Mouse (Mus musculus) hindbrain, embryonic 12.5 days (tissue): ENCODE measurements around the gene Grm7. TPM values are rescaled to one million over a fixed set of nuclear protein-coding genes. Genes with fewer than 3 reads are reported as not detected.

ENCODE experiments used
- ATAC-seq: fragments of 200-750 bp; cut with Nextera tagmentation; 2 replicates; pipeline ENCODE4 v1.8.0; 2017; ENCODE audit warnings: moderate TSS enrichment; ENCODE audit not compliant: low FRiP score
- H3K27ac ChIP-seq: fragments of 300-500 bp; sonication (generic); 2 replicates; pipeline ENCODE4 v1.5.1; 2016; ENCODE audit warnings: mild to moderate bottlenecking
- H3K27me3 ChIP-seq: fragments of 300-500 bp; sonication (generic); 2 replicates; pipeline ENCODE4 v1.6.1; 2016; ENCODE audit warnings: mild to moderate bottlenecking
- H3K36me3 ChIP-seq: fragments of 300-500 bp; sonication (generic); 2 replicates; pipeline ENCODE4 v1.6.1; 2016; ENCODE audit warnings: mild to moderate bottlenecking
- H3K4me1 ChIP-seq: fragments of 300-500 bp; sonication (generic); 2 replicates; pipeline ENCODE4 v1.6.1; 2016
- H3K4me2 ChIP-seq: fragments of 300-500 bp; sonication (generic); replicated peaks from 2 replicates; pipeline ENCODE4 v1.6.1; 2016; ENCODE audit warnings: mild to moderate bottlenecking
- H3K4me3 ChIP-seq: fragments of 300-500 bp; sonication (generic); 2 replicates; pipeline ENCODE4 v1.5.1; 2016; ENCODE audit warnings: mild to moderate bottlenecking
- H3K9ac ChIP-seq: fragments of 300-500 bp; sonication (generic); 2 replicates; pipeline ENCODE4 v1.6.1; 2016; ENCODE audit warnings: mild to moderate bottlenecking, moderate library complexity
- H3K9me3 ChIP-seq: fragments of 300-500 bp; sonication (generic); replicated peaks from 2 replicates; pipeline ENCODE4 v1.6.1; 2016; ENCODE audit warnings: mild to moderate bottlenecking
- WGBS: fragments of 180-500 bp; shearing (Covaris S2); methylation state at CpG from one replicate; pipeline ENCODE4 v1.1.7; 2016; 5-methylcytosine and 5-hydroxymethylcytosine counted together
- polyA plus RNA-seq: library from polyadenylated mRNA; unstranded; fragments of >200 nt; fragmentation: Nextera tagmentation; extraction: Ambion mirVana; gene quantifications from 2 replicates; pipeline ENCODE4 v1.2.1, GENCODE M21; 2016

Grm7 gene
- polyA plus RNA-seq, 1 experiment from 2014 or later = 5.2 TPM

DNA sequence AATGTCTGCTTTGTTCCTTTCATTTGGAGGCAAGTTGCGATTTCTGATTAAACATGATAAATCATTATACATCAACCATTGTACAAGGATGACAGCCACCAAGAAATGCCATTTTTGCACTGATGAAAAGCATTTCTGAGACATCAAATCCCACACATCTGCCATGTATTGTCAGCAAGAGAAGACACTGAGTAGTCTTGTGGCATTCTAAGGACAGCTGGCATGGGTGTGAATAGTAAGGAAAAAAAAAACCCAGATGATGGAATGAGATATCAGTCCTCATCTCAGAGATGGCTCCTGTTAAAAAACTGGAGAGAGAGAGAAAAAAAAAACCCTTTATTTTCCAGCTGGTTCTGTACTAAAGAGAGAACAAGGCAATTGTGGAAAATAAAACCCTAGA is 875.8 kb downstream of the Grm7 start:
- no peak for ATAC-seq
- 83% methylated on average over 1 of the region's 1 CpGs for WGBS
- no peaks in the 10 kb centered on the region for H3K36me3 ChIP-seq
- no peaks in the 10 kb centered on the region for H3K27me3 ChIP-seq
- no peak overlapping the region for H3K27ac ChIP-seq
- H3K9me3 ChIP-seq = no peaks in the 10 kb centered on the region
- H3K9ac ChIP-seq = no peak overlapping the region
- H3K4me2 ChIP-seq = no peak overlapping the region
- H3K4me3 ChIP-seq = no peak overlapping the region
- no peaks in the 10 kb centered on the region for H3K4me1 ChIP-seq

DNA sequence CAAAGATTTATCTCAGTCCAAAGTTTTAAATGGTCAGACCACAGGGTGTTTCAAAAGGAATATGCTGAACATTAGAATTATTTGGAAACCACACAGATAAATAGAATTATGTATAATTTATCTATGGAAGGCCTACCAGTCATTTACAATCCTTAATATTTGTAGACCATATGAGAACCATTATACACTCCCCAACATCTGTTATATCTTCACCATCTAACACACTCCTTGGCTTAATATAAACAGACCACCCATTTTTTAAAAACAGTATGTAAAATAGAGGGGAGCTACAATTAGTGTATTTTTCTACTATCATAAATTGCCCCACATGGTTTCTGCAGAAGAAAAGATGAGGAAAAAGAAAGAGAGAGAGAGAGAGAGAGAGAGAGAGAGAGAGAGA is 876.7 kb downstream of the Grm7 start:
- no peaks in the 10 kb centered on the region for H3K36me3 ChIP-seq
- no peaks in the 10 kb centered on the region for H3K27me3 ChIP-seq
- H3K4me3 ChIP-seq = no peak overlapping the region
- H3K4me1 ChIP-seq = no peaks in the 10 kb centered on the region
- H3K9me3 ChIP-seq = no peaks in the 10 kb centered on the region
- H3K27ac ChIP-seq = no peak overlapping the region
- no peak for ATAC-seq
- H3K4me2 ChIP-seq = no peak overlapping the region
- no peak overlapping the region for H3K9ac ChIP-seq

DNA sequence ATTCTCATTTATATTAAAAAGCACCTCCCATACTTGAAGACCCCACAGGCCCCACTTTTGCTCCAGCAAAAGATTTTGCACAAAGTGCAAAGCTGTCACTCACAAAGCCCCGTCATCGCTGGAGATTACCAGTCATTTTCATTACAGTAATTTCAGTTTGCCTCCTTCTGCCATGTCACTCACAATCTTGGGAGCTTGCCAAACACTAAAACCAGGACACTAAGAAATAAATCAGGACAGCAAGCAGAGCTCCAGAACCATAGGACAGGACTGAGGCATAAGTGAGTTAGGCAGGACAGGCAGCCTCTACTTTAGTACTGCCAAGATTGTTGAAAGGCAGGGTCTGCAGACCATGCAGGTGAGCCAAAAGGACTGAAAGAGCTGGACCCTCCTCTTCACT is 884.6 kb downstream of the Grm7 start:
- no peaks in the 10 kb centered on the region for H3K27me3 ChIP-seq
- no peak overlapping the region for H3K4me2 ChIP-seq
- no peak overlapping the region for H3K4me3 ChIP-seq
- H3K9ac ChIP-seq = no peak overlapping the region
- H3K36me3 ChIP-seq = no peaks in the 10 kb centered on the region
- no peaks in the 10 kb centered on the region for H3K9me3 ChIP-seq
- no peaks in the 10 kb centered on the region for H3K4me1 ChIP-seq
- no peak for ATAC-seq
- H3K27ac ChIP-seq = no peak overlapping the region
- 82% methylated on average over 2 of the region's 2 CpGs for WGBS

DNA sequence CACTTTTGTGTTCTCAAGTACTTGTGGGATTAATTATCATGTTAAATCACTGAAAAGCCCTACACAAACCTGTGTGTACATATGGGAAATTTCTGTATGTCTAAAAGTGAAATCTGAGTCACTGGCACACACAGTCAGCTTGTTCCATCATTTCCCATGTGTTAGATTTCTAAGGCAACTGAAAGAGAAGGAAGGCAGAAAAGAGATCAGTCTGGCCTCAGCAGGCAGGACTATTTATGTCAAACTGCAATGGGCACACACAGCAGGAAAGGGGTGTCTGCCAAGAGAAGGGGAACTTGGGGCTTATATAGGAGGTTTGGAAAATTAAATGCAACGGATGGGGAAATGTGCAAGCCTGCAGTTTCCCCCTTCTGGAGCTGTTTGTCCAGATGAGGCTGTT is 913.2 kb downstream of the Grm7 start:
- no peak overlapping the region for H3K9ac ChIP-seq
- no peak overlapping the region for H3K4me2 ChIP-seq
- no peaks in the 10 kb centered on the region for H3K4me1 ChIP-seq
- H3K9me3 ChIP-seq = no peaks in the 10 kb centered on the region
- no peak overlapping the region for H3K27ac ChIP-seq
- no peaks in the 10 kb centered on the region for H3K27me3 ChIP-seq
- 84% methylated on average over 1 of the region's 1 CpGs for WGBS
- no peak overlapping the region for H3K4me3 ChIP-seq
- ATAC-seq = no peak
- H3K36me3 ChIP-seq = no peaks in the 10 kb centered on the region

DNA sequence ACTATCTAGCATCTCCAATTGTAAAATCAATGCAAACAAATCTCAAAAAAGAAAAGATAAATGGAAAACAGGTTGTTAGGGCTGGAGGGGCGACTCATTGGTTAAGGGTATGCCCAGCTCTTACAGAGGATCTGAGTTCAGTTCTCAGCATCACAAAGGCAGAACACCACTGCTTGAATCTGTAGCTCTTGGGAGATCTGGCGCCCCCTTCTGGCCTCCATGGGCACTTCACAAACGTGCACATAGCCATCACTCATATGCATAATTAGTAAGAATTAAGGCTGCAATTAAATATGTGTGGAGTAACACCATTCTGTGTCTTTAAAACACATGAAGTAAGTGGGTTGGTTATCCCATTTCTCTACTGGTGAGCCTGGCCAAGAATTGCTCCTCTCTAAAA is 914.1 kb downstream of the Grm7 start:
- H3K9ac ChIP-seq = no peak overlapping the region
- H3K4me3 ChIP-seq = no peak overlapping the region
- no peaks in the 10 kb centered on the region for H3K36me3 ChIP-seq
- H3K9me3 ChIP-seq = no peaks in the 10 kb centered on the region
- H3K4me2 ChIP-seq = no peak overlapping the region
- H3K27me3 ChIP-seq = no peaks in the 10 kb centered on the region
- no peaks in the 10 kb centered on the region for H3K4me1 ChIP-seq
- H3K27ac ChIP-seq = no peak overlapping the region
- 78% methylated on average over 3 of the region's 3 CpGs for WGBS
- no peak for ATAC-seq

DNA sequence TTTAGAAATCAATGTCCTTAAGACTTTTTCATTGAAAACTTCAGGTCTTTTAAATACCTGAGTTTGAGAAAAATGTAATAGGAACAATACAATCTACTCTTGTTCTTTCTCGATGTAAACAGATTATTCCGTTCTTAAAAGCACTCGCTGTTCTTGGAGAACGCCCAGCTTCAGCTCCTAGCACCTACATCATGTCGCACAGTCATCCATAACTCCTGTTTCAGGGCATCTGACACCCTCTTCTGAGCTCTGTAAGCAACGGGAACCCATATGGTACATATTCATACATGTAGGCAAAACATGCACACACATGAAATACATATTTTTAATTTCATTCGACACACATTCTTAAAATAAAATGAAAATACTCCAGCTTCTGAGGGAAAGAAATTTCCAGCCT is 916.0 kb downstream of the Grm7 start:
- H3K27ac ChIP-seq = no peak overlapping the region
- H3K9me3 ChIP-seq = no peaks in the 10 kb centered on the region
- 93% methylated on average over 7 of the region's 7 CpGs for WGBS
- no peaks in the 10 kb centered on the region for H3K4me1 ChIP-seq
- H3K36me3 ChIP-seq = no peaks in the 10 kb centered on the region
- no peak for ATAC-seq
- no peak overlapping the region for H3K9ac ChIP-seq
- no peak overlapping the region for H3K4me2 ChIP-seq
- H3K4me3 ChIP-seq = no peak overlapping the region
- H3K27me3 ChIP-seq = no peaks in the 10 kb centered on the region

DNA sequence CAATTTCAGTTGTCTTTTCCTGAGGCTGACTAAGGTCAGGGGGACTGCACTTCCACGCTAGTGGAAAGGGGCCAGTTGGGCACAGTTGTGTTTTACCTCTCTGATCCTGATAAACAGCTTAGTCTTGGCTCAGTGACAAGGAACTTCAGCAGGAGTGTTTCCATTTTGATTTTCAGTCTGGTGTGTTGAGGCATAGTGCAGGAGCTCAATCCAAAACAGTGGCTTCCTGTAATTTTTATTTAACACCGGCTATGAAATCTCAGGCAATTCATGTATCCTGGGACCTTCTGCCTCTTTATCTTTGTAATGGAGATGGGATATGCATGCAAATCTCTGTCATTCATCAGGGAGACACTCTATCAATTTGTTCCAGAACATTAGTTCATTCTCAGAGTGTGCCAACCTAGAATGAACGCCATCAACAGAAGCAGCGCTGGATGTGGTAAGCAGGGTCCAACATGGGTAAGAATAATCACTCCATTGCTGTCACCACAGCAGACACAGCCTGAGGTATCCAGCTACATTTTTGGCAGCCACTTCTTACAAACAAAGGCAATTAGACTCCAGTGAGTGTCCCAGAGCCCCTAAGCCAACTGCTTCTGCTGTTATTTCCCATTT is 926.2 kb downstream of the Grm7 start:
- Histone ChIP-seq H3K36me3 (no peaks in the 10 kb centered on the region), H3K4me3 (no peak overlapping the region), H3K4me1 (no peaks in the 10 kb centered on the region), H3K9ac (no peak overlapping the region), H3K27ac (no peak overlapping the region), H3K4me2 (no peak overlapping the region), H3K27me3 (no peaks in the 10 kb centered on the region), H3K9me3 (no peaks in the 10 kb centered on the region)
- ATAC-seq = no peak
- 69% methylated on average over 4 of the region's 4 CpGs for WGBS

DNA sequence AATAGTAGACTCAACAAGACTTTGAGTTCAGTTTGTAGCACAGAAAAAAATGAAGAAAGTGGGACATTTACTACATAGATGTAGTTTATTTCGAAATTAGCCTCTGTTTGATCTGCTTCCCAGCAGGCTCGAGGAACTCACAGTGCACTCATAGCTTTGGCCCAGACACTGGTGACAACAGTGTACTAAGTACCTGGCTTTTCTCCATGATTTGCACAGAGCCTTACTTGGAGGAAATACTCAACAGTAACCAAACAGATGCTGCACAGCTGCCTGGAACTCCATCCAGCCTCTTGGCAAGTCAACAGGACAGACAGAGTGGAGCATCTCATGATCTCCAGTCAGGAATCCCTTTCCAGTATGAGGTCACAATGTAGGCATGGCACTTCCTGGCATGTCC is 939.5 kb downstream of the Grm7 start:
- H3K9me3 ChIP-seq = no peaks in the 10 kb centered on the region
- ATAC-seq = no peak
- no peaks in the 10 kb centered on the region for H3K27me3 ChIP-seq
- no peak overlapping the region for H3K4me2 ChIP-seq
- H3K4me3 ChIP-seq = no peak overlapping the region
- WGBS = 80% methylated on average over 2 of the region's 2 CpGs
- no peaks in the 10 kb centered on the region for H3K4me1 ChIP-seq
- H3K36me3 ChIP-seq = no peaks in the 10 kb centered on the region
- no peak overlapping the region for H3K9ac ChIP-seq
- H3K27ac ChIP-seq = no peak overlapping the region

DNA sequence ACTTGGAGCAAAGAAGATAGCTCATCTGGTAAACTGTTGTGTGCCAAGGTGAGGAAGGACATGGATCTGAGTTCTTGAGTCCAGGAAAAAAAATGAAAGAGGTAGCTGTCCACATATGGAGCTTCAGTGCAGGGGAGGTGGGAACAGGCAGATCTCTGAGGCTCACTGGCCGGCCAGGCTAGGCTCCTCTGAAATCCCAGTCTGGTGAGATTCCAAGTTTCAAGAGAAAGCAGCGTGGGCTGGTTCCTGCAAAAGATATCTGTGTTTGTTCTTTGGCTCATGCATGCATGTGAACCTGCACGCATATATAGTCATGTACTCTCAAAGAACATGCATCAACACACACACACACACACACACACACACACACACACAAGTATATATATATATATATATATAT is 942.2 kb downstream of the Grm7 start:
- no peak overlapping the region for H3K27ac ChIP-seq
- ATAC-seq = no peak
- no peak overlapping the region for H3K4me2 ChIP-seq
- H3K4me1 ChIP-seq = no peaks in the 10 kb centered on the region
- H3K9me3 ChIP-seq = no peaks in the 10 kb centered on the region
- no peak overlapping the region for H3K4me3 ChIP-seq
- H3K9ac ChIP-seq = no peak overlapping the region
- WGBS = 91% methylated on average over 3 of the region's 3 CpGs
- no peaks in the 10 kb centered on the region for H3K36me3 ChIP-seq
- H3K27me3 ChIP-seq = no peaks in the 10 kb centered on the region

DNA sequence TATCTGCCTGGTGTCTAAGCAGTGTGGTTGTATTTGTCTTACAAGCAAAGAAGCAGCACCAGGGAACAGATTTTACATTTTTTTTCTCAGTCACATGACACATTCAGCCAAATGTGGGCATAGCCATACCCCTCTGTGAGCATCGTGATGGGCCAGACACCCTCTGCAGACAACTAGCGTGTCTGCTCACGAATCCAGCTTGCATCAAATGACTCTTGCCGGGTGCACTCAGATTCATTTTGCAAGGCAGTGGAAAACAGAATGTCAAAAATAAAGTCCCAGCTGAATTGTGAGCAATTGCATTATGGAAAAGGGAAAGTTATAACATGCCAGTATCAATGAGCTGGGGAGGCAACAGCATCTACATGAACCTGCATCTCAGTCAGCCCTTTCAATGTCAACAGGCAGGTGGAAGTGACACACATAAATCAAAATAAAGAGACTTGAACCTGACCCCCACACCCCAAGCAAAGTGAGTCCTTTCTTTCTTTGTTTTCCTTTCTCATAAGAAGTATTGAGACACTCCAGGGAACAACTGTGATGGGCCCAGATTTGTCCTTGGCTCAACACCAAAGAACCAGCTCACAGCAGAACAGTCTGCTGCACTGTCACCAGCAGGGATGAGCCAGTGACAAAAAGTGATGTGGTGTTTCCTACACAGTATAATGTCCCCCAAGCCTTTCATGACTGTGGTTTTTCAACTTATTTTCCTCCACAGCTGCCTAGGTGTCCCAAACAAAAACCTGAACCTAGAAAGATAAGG is 956.7 kb downstream of the Grm7 start:
- Histone ChIP-seq H3K9ac (no peak overlapping the region), H3K4me3 (no peak overlapping the region), H3K36me3 (no peaks in the 10 kb centered on the region), H3K9me3 (no peaks in the 10 kb centered on the region), H3K27ac (no peak overlapping the region), H3K4me1 (no peaks in the 10 kb centered on the region), H3K27me3 (no peaks in the 10 kb centered on the region), H3K4me2 (no peak overlapping the region)
- no peak for ATAC-seq
- 81% methylated on average over 4 of the region's 4 CpGs for WGBS

DNA sequence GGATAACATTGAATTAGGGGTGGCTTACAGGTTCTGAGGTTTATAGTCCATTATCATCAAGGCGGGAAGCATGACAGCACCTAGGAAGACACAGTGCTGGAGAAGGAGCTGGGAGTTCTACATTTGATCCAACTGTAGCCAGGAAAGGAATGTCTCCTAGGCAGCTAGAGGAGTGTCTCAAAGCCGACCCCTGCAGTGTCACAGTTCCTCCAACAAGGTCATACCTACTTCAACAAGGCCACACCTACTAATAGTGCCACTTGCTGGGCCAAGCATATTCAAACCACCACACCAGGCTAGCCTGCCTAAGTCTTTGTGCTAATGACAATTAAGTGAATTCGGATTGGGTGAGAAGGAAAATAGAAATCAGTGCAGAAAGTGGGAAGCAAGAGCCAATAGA is 965.0 kb downstream of the Grm7 start:
- Histone ChIP-seq H3K36me3 (no peaks in the 10 kb centered on the region), H3K4me1 (no peaks in the 10 kb centered on the region), H3K4me2 (no peak overlapping the region), H3K27ac (no peak overlapping the region), H3K27me3 (no peaks in the 10 kb centered on the region), H3K4me3 (no peak overlapping the region), H3K9ac (no peak overlapping the region), H3K9me3 (no peaks in the 10 kb centered on the region)
- 77% methylated on average over 3 of the region's 3 CpGs for WGBS
- ATAC-seq = no peak

DNA sequence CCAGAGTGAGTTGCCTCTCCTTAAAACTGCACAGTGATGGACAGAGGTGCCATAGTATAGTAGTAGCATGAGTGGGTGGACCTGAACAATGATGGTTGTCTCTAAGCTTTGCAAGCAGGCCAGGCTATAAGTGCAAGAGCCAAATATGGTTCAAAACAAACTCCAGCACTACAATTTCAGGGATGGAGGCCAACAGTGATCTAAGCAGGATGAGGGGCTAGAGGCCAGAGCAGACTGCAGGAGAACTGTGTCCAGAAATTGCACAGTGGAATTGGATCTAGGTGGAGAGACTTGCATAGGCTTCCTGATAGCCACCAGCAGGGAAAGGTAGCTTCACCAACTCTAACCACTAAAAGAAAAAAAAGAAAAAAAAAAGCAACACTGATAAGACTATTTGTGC is 968.5 kb downstream of the Grm7 start:
- H3K27ac ChIP-seq = no peak overlapping the region
- H3K4me3 ChIP-seq = no peak overlapping the region
- H3K27me3 ChIP-seq = no peaks in the 10 kb centered on the region
- no peak overlapping the region for H3K4me2 ChIP-seq
- no peaks in the 10 kb centered on the region for H3K4me1 ChIP-seq
- no peaks in the 10 kb centered on the region for H3K36me3 ChIP-seq
- no peaks in the 10 kb centered on the region for H3K9me3 ChIP-seq
- no peak overlapping the region for H3K9ac ChIP-seq
- no peak for ATAC-seq
